Comparison of ENCODE assay signal across 13 mouse cellular contexts in the genomic region with DNA sequence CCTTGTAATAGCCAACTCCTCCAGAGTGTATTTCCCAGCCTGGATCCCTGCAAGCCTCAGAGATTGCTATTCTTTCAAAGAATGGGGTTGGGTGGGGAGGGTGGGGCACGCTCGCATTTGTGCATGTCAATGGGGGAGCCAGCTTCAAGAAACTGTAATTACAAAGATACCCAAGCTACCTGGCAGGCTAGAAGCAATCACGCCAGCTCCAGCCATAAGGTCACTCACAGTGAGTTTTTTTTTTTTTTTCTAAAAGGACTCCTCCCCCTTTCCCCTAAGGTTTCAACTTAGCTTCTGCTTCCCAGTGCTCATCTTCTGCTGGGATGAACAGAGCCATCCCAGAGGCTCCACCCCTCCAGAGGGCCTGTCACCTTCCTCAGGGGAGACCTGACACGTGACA.
"Had no signal": no experiment of that assay in that cellular context is flagged by ENCODE, and none has a peak within 500 bp of the region (broad histone marks: within the 10 kb centered on the region; RNA-seq: fewer than 3 reads in every experiment).

No protein-coding gene starts in this region.

- H3K9ac ChIP-seq: limb, embryonic 12.5 days; liver, embryonic 13.5 days; liver, postnatal 0 days; lung, embryonic 15.5 days; midbrain, embryonic 13.5 days; neural tube, embryonic 12.5 days had no signal

- DNase-seq: kidney, postnatal 10 days; kidney, postnatal 4 days; liver; liver, embryonic 13.5 days; liver, postnatal 0 days; thymus, adult 2 months; thymus, postnatal 25 days had no signal

- H3K27ac ChIP-seq: layer of hippocampus, adult 2 months; limb, embryonic 12.5 days; liver, embryonic 13.5 days; lung, embryonic 15.5 days; midbrain, embryonic 13.5 days; neural tube, embryonic 12.5 days had no signal

- ATAC-seq: liver, postnatal 0 days; midbrain, embryonic 13.5 days had no signal

- H3K4me1 ChIP-seq: limb, embryonic 12.5 days; liver, embryonic 13.5 days; lung, embryonic 15.5 days had no signal

- H3K4me3 ChIP-seq: layer of hippocampus, adult 2 months; limb, embryonic 12.5 days; liver, embryonic 13.5 days; lung, embryonic 15.5 days; midbrain, embryonic 13.5 days; myocyte; neural tube, embryonic 12.5 days had no signal

- H3K36me3 ChIP-seq: limb, embryonic 12.5 days; liver, embryonic 13.5 days; lung, embryonic 15.5 days; midbrain, embryonic 13.5 days; neural tube, embryonic 12.5 days had no signal

- H3K9me3 ChIP-seq: limb, embryonic 12.5 days; lung, embryonic 15.5 days; midbrain, embryonic 13.5 days; neural tube, embryonic 12.5 days had no signal

- H3K4me2 ChIP-seq: limb, embryonic 12.5 days; liver, embryonic 13.5 days; lung, embryonic 15.5 days; midbrain, embryonic 13.5 days; neural tube, embryonic 12.5 days had no signal

- H3K27me3 ChIP-seq: liver, embryonic 13.5 days; lung, embryonic 15.5 days; midbrain, embryonic 13.5 days; neural tube, embryonic 12.5 days had no signal
